Mouse (Mus musculus) thymus, adult 2 months (tissue): ENCODE results near the gene Sult2b1.

Experiments used
- CTCF ChIP-seq: fragments of 200-500 bp; IDR thresholded peaks from 2 replicates; pipeline ENCODE4 v1.5.1; 2012; ENCODE audit warnings: mild to moderate bottlenecking, control low read depth, low read length, moderate library complexity, borderline replicate concordance; ENCODE audit not compliant: control insufficient read depth, poor library complexity, insufficient read depth; ENCODE audit errors: extremely low read depth
- POLR2A ChIP-seq: fragments of 200-500 bp; IDR thresholded peaks from 2 replicates; pipeline ENCODE4 v1.6.1; 2012; ENCODE audit warnings: mild to moderate bottlenecking, low read length, control low read depth, moderate library complexity; ENCODE audit not compliant: control insufficient read depth, poor library complexity, insufficient read depth; ENCODE audit errors: extremely low read depth

DNA sequence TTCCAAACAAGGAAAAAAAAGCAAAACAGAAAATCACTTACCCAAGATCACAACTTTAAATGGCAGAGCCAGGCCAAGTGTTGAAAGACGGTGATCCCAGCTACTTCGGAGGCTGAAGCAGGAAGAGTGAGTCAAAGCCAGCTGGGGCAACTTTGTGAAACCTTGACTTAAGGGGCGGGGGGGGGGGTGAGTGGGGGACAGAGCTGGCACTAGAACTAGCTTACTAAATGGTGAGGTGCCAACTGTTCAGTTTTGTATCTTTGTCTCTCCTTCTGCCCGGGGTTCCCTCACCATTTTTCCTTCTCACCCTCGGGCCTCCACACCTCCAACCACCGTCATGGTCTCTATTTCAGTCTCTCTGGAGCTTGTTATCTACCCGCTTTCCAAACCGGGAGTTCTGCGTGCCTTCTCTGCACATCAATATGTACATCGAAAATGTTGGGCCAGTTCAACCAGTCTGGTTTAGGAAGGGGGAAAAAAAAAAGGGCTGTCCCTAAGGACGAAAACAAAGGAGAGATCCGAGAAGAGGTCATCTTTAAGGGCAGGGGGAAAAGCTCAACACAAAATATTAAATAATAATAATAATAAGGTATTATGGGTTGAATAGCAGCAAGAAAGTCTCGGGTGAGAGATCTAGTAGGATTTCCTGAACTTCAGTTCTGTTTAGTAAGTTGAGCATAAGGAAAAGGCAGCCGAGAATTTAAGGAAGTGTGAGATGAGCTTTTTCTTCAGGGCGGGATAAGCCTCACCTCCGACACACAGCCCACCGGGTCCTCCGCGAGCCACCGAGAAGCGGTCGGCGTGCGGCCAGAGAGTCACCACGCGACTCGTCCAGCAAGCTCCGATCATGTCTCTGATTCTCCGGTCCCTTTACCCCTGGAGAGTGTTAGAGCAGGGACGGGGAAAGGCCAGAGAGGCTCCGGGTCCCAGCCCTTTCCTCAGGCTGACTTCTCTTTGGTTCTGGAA, 67.2 kb downstream of the Sult2b1 start:
- TF ChIP-seq CTCF (no peak), POLR2A (no peak)
